Mouse (Mus musculus) adrenal gland (tissue): ENCODE data around the gene Rev1.
"Not testable (repeated sequence)": the region's sequence is repeated elsewhere in the genome, so short reads cannot be mapped to it uniquely, and the experiment has no call there.

Experiments
- intact Hi-C: fragments of 180-260 bp; cut with DNase I; formaldehyde crosslinking; loops from one replicate; pipeline ENCODE4 v1.15.1; 2025

Gene Rev1

GRCm38 (mm10) chr1:38081316-38081715, 48.3 kb downstream of the Rev1 start:
- intact Hi-C loops, result no loop called here

DNA sequence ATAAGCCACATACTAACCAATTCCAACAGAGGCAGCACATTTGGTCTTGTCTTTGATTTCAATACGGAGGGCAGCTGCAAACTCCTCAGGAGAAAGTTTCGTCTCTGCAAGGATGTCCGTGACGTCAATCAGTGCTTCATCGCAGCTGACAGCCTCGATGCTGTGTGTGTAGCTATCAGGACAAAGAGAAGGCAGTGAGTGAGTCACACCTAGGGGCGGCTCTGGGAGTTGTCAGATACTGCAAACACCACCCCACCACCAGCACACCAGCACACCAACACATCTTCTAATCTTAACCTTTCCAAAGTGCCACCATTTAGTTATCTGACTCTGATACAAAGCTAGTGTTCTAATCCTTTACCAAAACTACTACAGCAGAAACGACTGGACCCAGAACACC, 58.3 kb downstream of the Rev1 start:
- intact Hi-C loops, result no loop called here

DNA sequence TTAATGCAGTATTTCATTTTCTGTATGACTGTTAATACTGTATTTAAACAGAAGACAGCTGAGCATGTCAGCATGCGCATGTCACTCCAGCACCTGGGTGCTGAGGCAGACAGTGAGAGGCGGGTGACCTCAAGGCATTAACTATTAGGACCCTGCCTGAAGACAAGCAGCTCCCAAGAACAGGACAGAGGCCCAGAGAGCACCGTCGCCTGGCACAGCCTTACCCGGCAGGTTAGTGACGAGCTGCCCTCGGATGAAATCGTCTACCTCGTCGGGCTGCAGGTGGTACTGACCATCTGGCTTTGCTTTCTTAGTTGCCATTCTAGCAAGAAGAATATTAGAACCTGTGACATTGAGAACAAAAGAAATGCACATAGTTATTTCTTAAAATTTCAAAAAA, 62.3 kb downstream of the Rev1 start:
- intact Hi-C loops, result no loop called here

GRCm38 (mm10) chr1:38062156-38062555, 67.4 kb downstream of the Rev1 start:
- intact Hi-C loops, result not testable (repeated sequence)

GRCm38 (mm10) chr1:38058417-38058816, 71.2 kb downstream of the Rev1 start:
- intact Hi-C loops, result no loop called here

GRCm38 (mm10) chr1:38055176-38055575, 74.4 kb downstream of the Rev1 start:
- intact Hi-C loops, result no loop called here

- intact Hi-C loops, result no loop called here
Measured at GRCm38 (mm10) chr1:38049562-38049961, 80.0 kb downstream of the Rev1 start.

DNA sequence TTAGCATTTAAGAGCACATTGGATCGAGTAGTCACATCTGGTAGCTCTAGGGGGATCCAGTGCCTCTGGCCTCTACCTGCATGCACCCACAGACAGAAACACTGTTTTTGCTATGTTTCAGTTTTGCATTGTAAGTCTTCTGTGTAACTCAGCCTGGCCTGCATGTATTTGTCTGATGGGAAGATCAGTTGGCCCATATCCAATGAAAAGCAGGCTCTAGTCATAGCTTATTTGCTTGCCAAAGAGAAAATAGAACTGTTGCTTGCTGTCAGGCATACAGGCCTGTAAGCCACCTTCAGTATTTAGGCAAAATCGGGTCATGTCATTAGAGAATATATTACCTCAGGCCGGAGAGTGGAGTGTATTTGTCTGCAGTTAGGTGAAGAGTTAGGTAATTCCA, 81.5 kb downstream of the Rev1 start:
- intact Hi-C loops, result no loop called here

GRCm38 (mm10) chr1:38038898-38039297, 90.7 kb downstream of the Rev1 start:
- intact Hi-C loops, result no loop called here

DNA sequence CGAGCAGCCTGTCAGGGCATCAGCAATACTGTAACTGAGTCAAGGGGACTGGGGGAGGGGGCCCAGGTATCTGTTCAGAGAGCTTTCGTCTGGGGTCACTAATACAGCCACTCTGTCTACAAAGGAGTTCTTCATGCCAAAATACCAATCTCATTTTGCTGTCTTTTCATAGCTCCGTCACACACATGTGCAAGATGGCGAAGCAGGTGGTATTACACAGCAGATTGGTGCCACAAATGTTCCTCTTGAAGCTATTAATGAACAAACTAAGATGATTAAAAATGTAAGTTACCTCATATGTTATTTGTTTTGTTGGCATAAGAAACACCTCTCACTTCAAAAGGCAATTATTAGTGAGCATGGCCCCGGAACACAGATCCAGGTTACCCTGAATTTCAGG, 92.2 kb downstream of the Rev1 start:
- intact Hi-C loops, result no loop called here

DNA sequence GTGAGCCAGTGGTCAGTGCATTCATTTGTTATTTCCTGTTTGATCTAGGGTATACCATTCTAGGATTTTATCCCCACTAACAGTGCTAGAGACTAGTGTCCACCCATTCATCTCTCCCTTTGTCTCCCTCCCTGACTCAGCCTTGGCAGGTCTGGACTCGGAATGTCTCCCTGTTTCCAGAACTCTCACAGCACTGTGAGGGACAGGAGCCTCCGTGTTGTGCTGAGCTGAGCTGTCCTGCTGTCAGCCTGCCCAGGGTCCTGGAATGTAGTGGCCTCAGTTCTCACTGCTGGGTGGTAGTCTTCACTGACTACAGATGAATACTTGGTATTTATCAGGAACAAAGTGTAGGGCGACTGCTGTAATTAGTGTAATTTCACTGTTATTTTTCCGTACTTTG, 94.1 kb downstream of the Rev1 start:
- intact Hi-C loops, result no loop called here

- intact Hi-C loops, result no loop called here
Measured at GRCm38 (mm10) chr1:38031391-38031790, 98.2 kb downstream of the Rev1 start.

DNA sequence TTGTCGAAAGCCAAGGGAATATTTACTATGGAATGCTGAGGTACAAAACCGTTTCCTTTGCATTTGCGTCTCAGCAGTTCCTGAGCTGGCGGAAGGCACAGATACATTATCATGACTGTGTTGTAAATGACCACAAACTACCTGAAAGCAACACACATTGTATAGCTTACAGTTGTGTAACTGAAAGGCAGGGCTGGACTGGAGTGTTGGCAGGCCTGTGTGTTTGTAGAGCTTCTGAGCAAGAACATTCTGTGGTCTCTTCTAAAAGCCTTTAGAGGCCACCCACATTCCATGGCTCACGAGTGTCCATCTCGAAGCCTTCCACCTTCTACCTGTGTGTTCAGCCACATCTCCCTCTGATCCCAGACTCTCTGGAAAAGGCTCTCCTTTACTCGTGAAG, 102.3 kb downstream of the Rev1 start:
- intact Hi-C loops, result no loop called here

DNA sequence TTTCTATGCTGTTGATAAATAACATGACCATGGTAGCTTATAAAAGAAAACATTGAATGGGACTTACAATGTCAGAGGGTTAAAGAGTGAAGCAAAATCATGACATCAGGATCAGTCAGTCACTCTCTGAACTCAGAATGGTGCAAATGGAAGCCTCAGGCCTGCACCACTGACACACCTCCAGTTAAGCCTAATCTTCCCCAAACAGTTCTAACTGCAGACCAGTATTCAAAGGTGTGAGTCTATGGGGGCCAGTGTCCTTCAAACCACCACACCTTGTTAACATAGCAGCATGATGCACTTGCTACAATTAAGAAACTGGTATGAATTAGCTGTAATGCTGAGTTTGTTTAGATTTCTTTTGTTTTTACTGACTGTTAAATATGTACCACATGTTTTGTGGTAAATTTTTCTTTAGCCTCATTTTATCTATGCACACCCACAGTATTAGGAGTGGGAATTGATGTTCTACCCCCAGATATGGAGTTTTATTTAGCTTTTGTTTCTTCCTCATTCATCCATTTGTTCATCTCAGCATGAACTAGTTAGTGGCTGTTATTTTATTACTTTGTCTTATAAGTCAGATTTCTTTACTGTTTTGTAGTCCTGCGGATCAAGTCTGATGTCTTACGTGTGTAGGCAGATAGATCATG, 114.9 kb downstream of the Rev1 start:
- intact Hi-C loops, result no loop called here

- intact Hi-C loops, result no loop called here
Measured at GRCm38 (mm10) chr1:38012509-38012908, 117.1 kb downstream of the Rev1 start.

DNA sequence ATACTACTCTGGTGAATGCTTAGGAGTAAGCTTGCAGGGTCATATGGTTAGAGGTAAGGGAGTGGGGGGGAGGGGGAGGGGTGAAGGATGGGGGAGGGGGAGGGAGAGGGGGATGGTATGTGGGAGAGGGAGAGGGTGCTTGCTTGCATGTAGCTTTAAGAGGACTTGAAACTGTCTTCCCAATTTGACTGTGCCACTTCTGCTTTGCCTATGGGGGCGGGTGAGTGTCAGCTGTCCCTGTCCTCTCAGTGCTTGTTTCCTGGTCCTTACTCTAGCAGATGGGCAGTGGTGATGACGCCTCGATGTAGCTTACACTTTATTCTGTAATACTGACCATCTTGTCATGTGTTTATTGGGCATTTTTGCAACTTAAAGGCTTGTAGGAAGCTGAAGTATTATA, 117.5 kb downstream of the Rev1 start:
- intact Hi-C loops, result no loop called here

DNA sequence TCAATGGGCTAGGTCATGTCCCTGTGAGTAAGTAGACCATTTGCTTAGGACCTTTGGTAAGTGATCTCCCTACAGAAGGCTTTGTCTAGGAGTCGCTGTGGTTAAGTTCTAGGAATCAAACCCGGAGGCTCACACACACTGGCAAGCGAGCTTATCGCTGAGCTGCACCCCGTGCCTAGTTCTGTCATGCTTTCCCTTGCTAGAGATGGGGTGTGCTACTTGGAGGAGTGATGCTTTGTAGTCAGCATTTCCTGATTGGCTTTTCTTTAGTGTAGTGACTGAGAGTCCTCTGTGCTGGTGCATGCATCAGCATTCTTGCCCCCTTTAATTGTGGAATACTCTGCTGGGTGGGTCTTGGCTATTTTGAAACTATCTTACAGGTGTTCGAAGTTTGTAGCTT, 118.0 kb downstream of the Rev1 start:
- intact Hi-C loops, result no loop called here

DNA sequence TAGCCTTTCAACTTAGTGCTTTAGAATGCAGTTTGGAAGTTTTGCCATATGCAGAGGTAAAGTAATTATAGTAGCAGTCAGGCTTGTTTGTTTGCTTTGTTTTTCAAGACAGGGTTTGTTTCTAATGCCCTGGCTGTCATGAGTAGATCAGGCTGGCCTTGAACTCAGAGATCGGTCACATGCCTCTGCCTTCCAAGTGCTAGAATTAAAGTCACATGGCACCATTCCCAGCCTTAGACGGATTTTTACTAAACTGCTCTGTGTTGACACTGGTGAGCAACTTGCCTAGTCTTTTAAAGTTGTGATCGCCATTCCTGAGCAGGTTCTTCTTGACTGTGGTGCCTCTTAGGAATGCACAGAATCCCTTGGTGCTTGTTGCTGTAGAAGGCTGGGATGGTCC, 122.9 kb downstream of the Rev1 start:
- intact Hi-C loops, result no loop called here

DNA sequence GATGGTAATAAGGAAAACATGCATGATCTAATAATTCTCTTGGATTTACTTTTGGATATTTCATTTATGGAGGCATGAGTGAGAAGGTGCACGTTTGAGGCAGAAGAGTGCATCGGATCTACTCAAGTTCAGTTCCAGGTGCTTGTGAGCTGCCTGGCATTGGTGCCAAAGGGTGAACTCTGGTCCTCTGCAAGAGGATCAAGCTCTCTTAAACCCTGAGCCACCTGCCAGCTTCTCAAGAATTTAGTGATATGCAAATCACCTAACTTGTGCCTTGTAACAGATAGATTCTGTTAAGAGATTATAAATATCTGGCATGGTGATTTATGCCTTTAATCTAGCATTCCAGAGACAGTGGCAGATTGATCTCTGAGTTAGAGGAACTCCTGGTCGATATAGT, 126.6 kb downstream of the Rev1 start:
- intact Hi-C loops, result no loop called here
